Comparison of ENCODE assay signal across 8 mouse cellular contexts in the genomic region with DNA sequence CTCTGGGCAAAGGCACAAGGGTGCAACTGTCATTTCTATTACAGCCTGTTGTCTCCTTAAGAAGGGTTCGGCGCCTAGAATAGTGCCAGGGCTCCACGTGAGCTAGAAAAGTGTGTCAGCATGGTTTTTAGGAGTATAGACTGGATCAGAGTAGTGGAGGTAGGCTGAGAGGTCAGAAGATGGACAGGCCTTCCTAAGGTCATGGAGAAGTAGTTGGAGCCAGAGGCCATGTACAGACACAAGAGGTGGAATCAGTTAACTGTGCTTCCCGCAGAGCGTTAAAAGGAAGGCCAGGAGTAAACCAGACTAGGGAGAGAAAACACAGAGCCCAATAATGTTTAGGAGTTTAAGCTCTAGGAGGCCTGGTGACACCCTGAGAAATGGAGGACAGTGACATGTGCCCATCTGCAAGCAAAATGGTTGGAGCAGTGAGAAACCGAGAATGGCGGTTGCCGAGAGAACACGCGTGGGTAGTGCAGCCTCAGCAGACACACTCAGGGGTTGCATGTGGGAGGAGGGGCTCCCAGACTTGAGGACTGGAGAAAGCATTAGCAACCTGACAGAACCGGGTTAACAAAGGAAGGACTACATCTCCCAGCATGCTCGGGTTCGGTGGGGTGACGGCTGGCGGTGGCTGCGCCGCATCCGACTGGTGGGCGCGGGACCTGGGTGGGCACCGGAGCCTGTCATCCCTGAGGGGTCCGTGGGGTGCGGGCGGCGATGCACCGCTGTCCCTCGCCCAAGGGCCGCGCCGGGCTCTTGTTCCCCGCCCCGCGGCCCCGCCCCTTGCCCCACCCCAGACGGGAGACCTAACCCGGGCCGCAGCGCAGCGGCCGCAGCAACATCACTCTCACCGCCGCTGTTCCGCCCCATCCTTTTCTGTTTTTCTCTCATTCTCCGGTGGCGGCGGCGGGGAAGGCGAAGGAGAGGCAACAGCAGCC. TPM values are rescaled to one million over a fixed set of nuclear protein-coding genes. Genes with fewer than 3 reads are reported as not detected.
DNase-seq lines count a peak whose midpoint lies in the region; ATAC-seq and TF ChIP-seq lines count a peak whose summit lies in the region.

A gene (plus strand): TSS at position 625 of the 941 bp plus-strand sequence.

- DNase-seq in cerebellum, adult 11 months, result peak; percentile 73
- peak; percentile 36 for DNase-seq in heart, postnatal 25 days (ENCODE audit: low spot score)
- DNase-seq in layer of hippocampus, adult 11-12 months (ENCODE audit: low spot score), result peak; percentile 85
- peak; percentile 62 for DNase-seq in liver, postnatal 0 days
- DNase-seq in testis, postnatal 14 days (ENCODE audit: low spot score), result peak; percentile 65

- H3K36me3 ChIP-seq in E14TG2a.4 (ENCODE audit: insufficient read depth, low read length), result peaks cover 9% of the 10 kb centered on the region; the same call in 1 of the 2 replicates
- H3K36me3 ChIP-seq in forebrain, embryonic 15.5 days, result peaks cover 17% of the 10 kb centered on the region
- no peaks in the 10 kb centered on the region for H3K36me3 ChIP-seq in liver, postnatal 0 days (replicated peaks; ENCODE audit: insufficient read depth, low read length)
- H3K36me3 ChIP-seq in neural tube, embryonic 14.5 days (ENCODE audit: control insufficient read depth, insufficient read depth, low read length), result peaks cover 14% of the 10 kb centered on the region; the same call in 1 of the 2 replicates

- H3K27ac ChIP-seq in forebrain, embryonic 15.5 days (replicated peaks), result peak within 1 kb of the TSS; percentile 97
- no peak within 1 kb of the TSS for H3K27ac ChIP-seq in liver, postnatal 0 days (ENCODE audit: low read depth)
- peak within 1 kb of the TSS; percentile 94 for H3K27ac ChIP-seq in neural tube, embryonic 14.5 days (ENCODE audit: low read depth, low read length)

- H3K9ac ChIP-seq in forebrain, embryonic 15.5 days (replicated peaks), result peak within 1 kb of the TSS; percentile 97
- H3K9ac ChIP-seq in liver, postnatal 0 days (replicated peaks), result peak within 1 kb of the TSS; percentile 57
- H3K9ac ChIP-seq in neural tube, embryonic 14.5 days (replicated peaks; ENCODE audit: low read depth, low read length), result peak within 1 kb of the TSS; percentile 93

- ATAC-seq in forebrain, embryonic 15.5 days (replicated peaks), result peak; percentile 95
- ATAC-seq in liver, postnatal 0 days, result peak; percentile 76
- ATAC-seq in neural tube, embryonic 14.5 days (ENCODE audit: low read depth), result peak; percentile 93

- intact Hi-C loops in heart, postnatal 25 days (cut with DNase I), result loop anchor here (5.0 kb wide), 1 partner anchor 57 kb away; a partner anchor contains a TSS

- peak within 1 kb of the TSS; percentile 91 for H3K4me3 ChIP-seq in E14TG2a.4 (replicated peaks; ENCODE audit: low read length)
- H3K4me3 ChIP-seq in forebrain, embryonic 15.5 days, result peak within 1 kb of the TSS; percentile 83
- peak within 1 kb of the TSS; percentile 81 for H3K4me3 ChIP-seq in liver, postnatal 0 days (ENCODE audit: low read depth, low read length)
- peak within 1 kb of the TSS; percentile 83 for H3K4me3 ChIP-seq in neural tube, embryonic 14.5 days (ENCODE audit: low read depth, low read length)

- WGBS in forebrain, embryonic 15.5 days, result 6% methylated on average over 48 of the region's 48 CpGs
- 13% methylated on average over 37 of the region's 48 CpGs for WGBS in liver, postnatal 0 days (ENCODE audit: insufficient replicate concordance)
- 7% methylated on average over 47 of the region's 48 CpGs for whole genome bisulfite sequencing in neural tube, embryonic 14.5 days

- TF ChIP-seq EP300 in liver, postnatal 0 days (IDR thresholded peaks at IDR 0.05; ENCODE audit: low read depth), result no peak

- peaks cover 24% of the 10 kb centered on the region for H3K27me3 ChIP-seq in E14TG2a.4 (ENCODE audit: insufficient read depth, low read length)
- H3K27me3 ChIP-seq in forebrain, embryonic 15.5 days, result no peaks in the 10 kb centered on the region
- peaks cover 5% of the 10 kb centered on the region; the same call in 1 of the 2 replicates for H3K27me3 ChIP-seq in liver, postnatal 0 days (ENCODE audit: insufficient read depth, low read length)
- H3K27me3 ChIP-seq in neural tube, embryonic 14.5 days (ENCODE audit: control insufficient read depth, insufficient read depth, low read length), result no peaks in the 10 kb centered on the region

- peak within 1 kb of the TSS; percentile 82 for H3K4me2 ChIP-seq in forebrain, embryonic 15.5 days (replicated peaks)
- H3K4me2 ChIP-seq in liver, postnatal 0 days (ENCODE audit: low read depth, low read length), result peak within 1 kb of the TSS; percentile 91
- peak within 1 kb of the TSS; percentile 86 for H3K4me2 ChIP-seq in neural tube, embryonic 14.5 days (ENCODE audit: low read depth, low read length)

- TF ChIP-seq CTCF in E14TG2a.4 (conservative IDR thresholded peaks at IDR 0.05; ENCODE audit: low read length), result no peak
- no peak for TF ChIP-seq CTCF in liver, postnatal 0 days (IDR thresholded peaks at IDR 0.05; ENCODE audit: low read depth)

- peaks cover 17% of the 10 kb centered on the region for H3K4me1 ChIP-seq in E14TG2a.4 (replicated peaks; ENCODE audit: low read depth, low read length)
- H3K4me1 ChIP-seq in forebrain, embryonic 15.5 days, result peaks cover 42% of the 10 kb centered on the region
- peaks cover 8% of the 10 kb centered on the region for H3K4me1 ChIP-seq in liver, postnatal 0 days (ENCODE audit: insufficient read depth)
- H3K4me1 ChIP-seq in neural tube, embryonic 14.5 days (ENCODE audit: control insufficient read depth, insufficient read depth, low read length), result peaks cover 37% of the 10 kb centered on the region

- H3K9me3 ChIP-seq in E14TG2a.4 (ENCODE audit: low read length), result no peaks in the 10 kb centered on the region
- peaks cover 7% of the 10 kb centered on the region; the same call in 1 of the 2 replicates for H3K9me3 ChIP-seq in forebrain, embryonic 15.5 days
- H3K9me3 ChIP-seq in liver, postnatal 0 days (ENCODE audit: low read length), result no peaks in the 10 kb centered on the region
- no peaks in the 10 kb centered on the region for H3K9me3 ChIP-seq in neural tube, embryonic 14.5 days (ENCODE audit: control insufficient read depth, low read length)

RNA-seq across cellular contexts. Expression of the gene that starts here (rescaled TPM):
- polyA plus RNA-seq in forebrain, embryonic 15.5 days (2015; fragmentation: Nextera tagmentation; extraction: Ambion mirVana), result 104 and 106 TPM in 2 replicates
- total RNA-seq in heart, postnatal 25 days (2021), result 1 to 10 TPM; 3.8 to 4.4 TPM
- polyA plus RNA-seq in liver, postnatal 0 days (2015; fragmentation: Nextera tagmentation; extraction: Ambion mirVana), result 0.46 and 0.52 TPM in 2 replicates
- polyA plus RNA-seq in neural tube, embryonic 14.5 days (2014; fragmentation: Nextera tagmentation; extraction: Ambion mirVana), result 66.9 and 84.4 TPM in 2 replicates

Comparison
In these comparisons a context has a peak if more than half of its experiments do, and no peak if none do; other contexts are left out.
1. RNA of the gene that starts here (polyA plus RNA-seq): 104 to 106 TPM in forebrain, embryonic 15.5 days and 66.9 to 84.4 TPM in neural tube, embryonic 14.5 days; 0.46 to 0.52 TPM in liver, postnatal 0 days; every median in the first group is over 10 times any median in the second.
2. Peak in DNase-seq, ATAC-seq, H3K4me3 ChIP-seq, H3K9ac ChIP-seq and H3K4me2 ChIP-seq in liver, postnatal 0 days; RNA of the gene not detected or under 1 TPM.
3. Peak in every context shown above with its lines, with median percentiles within 50 percentile points of each other: H3K4me3 ChIP-seq, DNase-seq, ATAC-seq, H3K4me2 ChIP-seq and H3K9ac ChIP-seq.